11 mouse cellular contexts compared by ENCODE assay signal in genomic region chr3:52520609-52520947, GRCm38 (mm10).
DNase-seq lines count a peak whose midpoint lies in the region; ATAC-seq lines count a peak whose summit lies in the region.
"Had no signal": no experiment of that assay in that cellular context is flagged by ENCODE, and none has a peak within 500 bp of the region (broad histone marks: within the 10 kb centered on the region; RNA-seq: fewer than 3 reads in every experiment).

No protein-coding gene starts in this region.

- no peak for DNase-seq in heart, adult 9 months (ENCODE audit: low spot score in 2 of 2)
- DNase-seq in midbrain, embryonic 11.5 days (ENCODE audit: low spot score, missing footprints) = no peak
- no peak for DNase-seq in urinary bladder, postnatal 36 days (ENCODE audit: low spot score in 2 of 2)
- DNase-seq: cerebellum, adult 11 months had no signal

- peaks cover 9% of the 10 kb centered on the region for H3K4me1 ChIP-seq in heart, embryonic 15.5 days (replicated peaks)
- H3K4me1 ChIP-seq in midbrain, embryonic 13.5 days (replicated peaks) = peaks cover 13% of the 10 kb centered on the region
- no peaks in the 10 kb centered on the region for H3K4me1 ChIP-seq in midbrain, embryonic 11.5 days (ENCODE audit: control insufficient read depth, insufficient read depth, low read length)
- peaks cover 16% of the 10 kb centered on the region for H3K4me1 ChIP-seq in forebrain, embryonic 15.5 days
- H3K4me1 ChIP-seq: kidney, embryonic 15.5 days had no signal

- H3K27ac ChIP-seq in heart, embryonic 15.5 days = no peak overlapping the region
- H3K27ac ChIP-seq in midbrain, embryonic 13.5 days = no peak overlapping the region
- no peak overlapping the region for H3K27ac ChIP-seq in midbrain, embryonic 11.5 days (ENCODE audit: low read depth, low read length)
- no peak overlapping the region for H3K27ac ChIP-seq in forebrain, embryonic 15.5 days (replicated peaks)
- H3K27ac ChIP-seq: kidney, embryonic 15.5 days had no signal

- no peak for ATAC-seq in heart, embryonic 15.5 days (replicated peaks; ENCODE audit: insufficient number of reproducible peaks, insufficient read depth, low FRiP score, low read depth)
- ATAC-seq in midbrain, embryonic 13.5 days = peak; percentile 80
- ATAC-seq in midbrain, embryonic 11.5 days (ENCODE audit: low FRiP score) = no peak
- ATAC-seq in forebrain, embryonic 15.5 days (replicated peaks) = peak; percentile 79
- no peak for ATAC-seq in megakaryocyte, adult 5-6 weeks (ENCODE audit: poor library complexity, severe bottlenecking)
- ATAC-seq: inflammation-experienced regulatory T-cells, adult 6 months had no signal

- peak overlapping the region; percentile 50 for H3K4me2 ChIP-seq in heart, embryonic 15.5 days
- H3K4me2 ChIP-seq in midbrain, embryonic 13.5 days (replicated peaks) = no peak overlapping the region
- H3K4me2 ChIP-seq in midbrain, embryonic 11.5 days = no peak overlapping the region
- H3K4me2 ChIP-seq in forebrain, embryonic 15.5 days (replicated peaks) = no peak overlapping the region
- H3K4me2 ChIP-seq: kidney, embryonic 15.5 days had no signal

- no peak overlapping the region for H3K4me3 ChIP-seq in heart, embryonic 15.5 days
- no peak overlapping the region for H3K4me3 ChIP-seq in midbrain, embryonic 13.5 days (replicated peaks)
- no peak overlapping the region for H3K4me3 ChIP-seq in midbrain, embryonic 11.5 days (ENCODE audit: low read depth, low read length)
- no peak overlapping the region for H3K4me3 ChIP-seq in forebrain, embryonic 15.5 days
- H3K4me3 ChIP-seq: erythroblast, embryonic 14.5 days; kidney, embryonic 15.5 days had no signal

- no peaks in the 10 kb centered on the region for H3K27me3 ChIP-seq in heart, embryonic 15.5 days
- peaks cover 45% of the 10 kb centered on the region for H3K27me3 ChIP-seq in midbrain, embryonic 13.5 days
- H3K27me3 ChIP-seq in midbrain, embryonic 11.5 days (ENCODE audit: control insufficient read depth, insufficient read depth, low read length) = no peaks in the 10 kb centered on the region
- peaks cover 7% of the 10 kb centered on the region; the same call in 1 of the 2 replicates for H3K27me3 ChIP-seq in forebrain, embryonic 15.5 days
- H3K27me3 ChIP-seq: kidney, embryonic 15.5 days had no signal

- 32% methylated on average over 4 of the region's 4 CpGs for WGBS in heart, embryonic 15.5 days
- WGBS in midbrain, embryonic 13.5 days = 20% methylated on average over 4 of the region's 4 CpGs
- whole genome bisulfite sequencing in midbrain, embryonic 11.5 days = 54% methylated on average over 4 of the region's 4 CpGs
- 4% methylated on average over 4 of the region's 4 CpGs for WGBS in forebrain, embryonic 15.5 days

- H3K36me3 ChIP-seq in heart, embryonic 15.5 days = no peaks in the 10 kb centered on the region
- H3K36me3 ChIP-seq in midbrain, embryonic 13.5 days = no peaks in the 10 kb centered on the region
- no peaks in the 10 kb centered on the region for H3K36me3 ChIP-seq in midbrain, embryonic 11.5 days (ENCODE audit: control insufficient read depth, insufficient read depth, low read length)
- no peaks in the 10 kb centered on the region for H3K36me3 ChIP-seq in forebrain, embryonic 15.5 days
- H3K36me3 ChIP-seq: kidney, embryonic 15.5 days had no signal

- no peaks in the 10 kb centered on the region for H3K9me3 ChIP-seq in heart, embryonic 15.5 days (replicated peaks)
- H3K9me3 ChIP-seq in midbrain, embryonic 13.5 days = no peaks in the 10 kb centered on the region
- H3K9me3 ChIP-seq in midbrain, embryonic 11.5 days (ENCODE audit: control insufficient read depth, low read length) = no peaks in the 10 kb centered on the region
- H3K9me3 ChIP-seq in forebrain, embryonic 15.5 days = no peaks in the 10 kb centered on the region
- H3K9me3 ChIP-seq: kidney, embryonic 15.5 days had no signal

- no peak overlapping the region; the same call in 1 of the 2 replicates for H3K9ac ChIP-seq in heart, embryonic 15.5 days
- H3K9ac ChIP-seq in midbrain, embryonic 13.5 days (replicated peaks) = no peak overlapping the region
- H3K9ac ChIP-seq in midbrain, embryonic 11.5 days (ENCODE audit: low read length) = no peak overlapping the region
- no peak overlapping the region for H3K9ac ChIP-seq in forebrain, embryonic 15.5 days (replicated peaks)
- H3K9ac ChIP-seq: kidney, embryonic 15.5 days had no signal

Comparison
In these comparisons a context has a peak if more than half of its experiments do, and no peak if none do; other contexts are left out.
1. ATAC-seq: peak in midbrain, embryonic 13.5 days (single experiment) and forebrain, embryonic 15.5 days (single experiment); none in heart, embryonic 15.5 days (single experiment), midbrain, embryonic 11.5 days (single experiment) and megakaryocyte, adult 5-6 weeks (single experiment).